Mouse (Mus musculus) lung, postnatal 0 days (tissue): ENCODE measurements around the gene Ddx47.

Source experiments
- CTCF ChIP-seq: IDR thresholded peaks from 2 replicates; pipeline ENCODE4 v1.5.1; 2016; ENCODE audit warnings: antibody characterized with exemption, mild to moderate bottlenecking
- EP300 ChIP-seq: IDR thresholded peaks from 2 replicates; pipeline ENCODE4 v1.6.1; 2016; ENCODE audit warnings: antibody characterized with exemption, mild to moderate bottlenecking, control low read depth

DNA sequence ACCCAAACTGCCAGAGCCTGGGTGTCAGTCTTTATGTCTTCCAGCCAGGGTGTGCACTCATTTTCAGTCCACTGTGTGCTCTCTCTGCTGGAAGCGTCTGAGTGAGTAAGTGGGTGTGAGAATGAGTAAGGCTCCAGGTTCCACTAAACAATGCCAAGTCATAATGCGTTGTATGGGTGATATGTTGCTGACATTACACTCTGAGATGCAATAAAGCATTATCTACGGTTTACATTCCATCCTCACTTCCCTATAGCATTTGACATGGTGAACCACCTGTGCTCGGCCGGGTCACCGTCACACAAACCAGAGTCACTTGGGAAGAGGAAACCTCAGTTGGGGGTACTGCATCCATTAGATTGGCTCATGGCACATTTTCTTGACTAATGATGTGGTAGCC, 20.7 kb upstream of the Ddx47 start:
- TF ChIP-seq CTCF = no peak
- no peak for TF ChIP-seq EP300
